Mouse (Mus musculus): ENCODE results near the gene Hydin. TPM values are rescaled to one million over a fixed set of nuclear protein-coding genes. Genes with fewer than 3 reads are reported as not detected.
"Not testable (repeated sequence)": the region's sequence is repeated elsewhere in the genome, so short reads cannot be mapped to it uniquely, and the experiment has no call there.

Hydin gene
- polyA plus RNA-seq, 1 experiment from 2014 or later = 0.21 TPM

GRCm38 (mm10) chr8:110339447-110339846 lies 72.7 kb downstream of the Hydin start:
- Histone ChIP-seq H3K4me2 (no peak overlapping the region), H3K9me3 (no peaks in the 10 kb centered on the region), H3K27me3 (replicated peaks) (no peaks in the 10 kb centered on the region), H3K9ac (no peak overlapping the region), H3K27ac (replicated peaks) (no peak overlapping the region), H3K4me1 (no peaks in the 10 kb centered on the region), H3K4me3 (no peak overlapping the region), H3K36me3 (no peaks in the 10 kb centered on the region)
- no peak for ATAC-seq (ENCODE audit: extremely low read depth, insufficient number of reproducible peaks, low FRiP score, low TSS enrichment)
- WGBS = 56% methylated on average over 2 of the region's 2 CpGs

- H3K4me1 ChIP-seq = no peaks in the 10 kb centered on the region
Measured at GRCm38 (mm10) chr8:110340090-110340703, 73.4 kb downstream of the Hydin start.

GRCm38 (mm10) chr8:110345697-110346394 lies 79.1 kb downstream of the Hydin start:
- no peaks in the 10 kb centered on the region for H3K9me3 ChIP-seq
- no peaks in the 10 kb centered on the region for H3K27me3 ChIP-seq (replicated peaks)
- H3K4me2 ChIP-seq = no peak overlapping the region
- no peak overlapping the region for H3K27ac ChIP-seq (replicated peaks)
- no peaks in the 10 kb centered on the region for H3K36me3 ChIP-seq
- 73% methylated on average over 12 of the region's 12 CpGs for WGBS
- H3K4me3 ChIP-seq = no peak overlapping the region
- H3K9ac ChIP-seq = no peak overlapping the region
- ATAC-seq (ENCODE audit: extremely low read depth, insufficient number of reproducible peaks, low FRiP score, low TSS enrichment) = no peak
- no peaks in the 10 kb centered on the region for H3K4me1 ChIP-seq

More at GRCm38 (mm10) chr8:110340090-110340703, 73.4 kb downstream of the Hydin start:
- no peak overlapping the region for H3K9ac ChIP-seq
- H3K36me3 ChIP-seq = no peaks in the 10 kb centered on the region
- H3K9me3 ChIP-seq = no peaks in the 10 kb centered on the region
- 64% methylated on average over 12 of the region's 12 CpGs for WGBS
- H3K4me2 ChIP-seq = no peak overlapping the region
- ATAC-seq (ENCODE audit: extremely low read depth, insufficient number of reproducible peaks, low FRiP score, low TSS enrichment) = no peak
- H3K4me3 ChIP-seq = no peak overlapping the region
- no peaks in the 10 kb centered on the region for H3K27me3 ChIP-seq (replicated peaks)
- no peak overlapping the region for H3K27ac ChIP-seq (replicated peaks)

- H3K4me3 ChIP-seq = no peak overlapping the region
- ATAC-seq (ENCODE audit: extremely low read depth, insufficient number of reproducible peaks, low FRiP score, low TSS enrichment) = no peak
- 93% methylated on average over 1 of the region's 1 CpGs for WGBS
- no peaks in the 10 kb centered on the region for H3K9me3 ChIP-seq
- H3K27ac ChIP-seq (replicated peaks) = no peak overlapping the region
- H3K9ac ChIP-seq = no peak overlapping the region
- no peaks in the 10 kb centered on the region for H3K27me3 ChIP-seq (replicated peaks)
- no peak overlapping the region for H3K4me2 ChIP-seq
- no peaks in the 10 kb centered on the region for H3K36me3 ChIP-seq
- no peaks in the 10 kb centered on the region for H3K4me1 ChIP-seq
Measured at GRCm38 (mm10) chr8:110346915-110347314, 80.1 kb downstream of the Hydin start.

- Histone ChIP-seq H3K4me1 (no peaks in the 10 kb centered on the region), H3K4me2 (no peak overlapping the region), H3K9me3 (no peaks in the 10 kb centered on the region), H3K27me3 (replicated peaks) (no peaks in the 10 kb centered on the region), H3K36me3 (no peaks in the 10 kb centered on the region), H3K9ac (no peak overlapping the region), H3K4me3 (no peak overlapping the region), H3K27ac (replicated peaks) (no peak overlapping the region)
- WGBS = 75% methylated on average over 3 of the region's 3 CpGs
- no peak for ATAC-seq (ENCODE audit: extremely low read depth, insufficient number of reproducible peaks, low FRiP score, low TSS enrichment)
Measured at GRCm38 (mm10) chr8:110350725-110351124, 83.9 kb downstream of the Hydin start.

- H3K9me3 ChIP-seq = no peaks in the 10 kb centered on the region
- no peak overlapping the region for H3K9ac ChIP-seq
- H3K4me2 ChIP-seq = no peak overlapping the region
- H3K4me1 ChIP-seq = no peaks in the 10 kb centered on the region
- no peaks in the 10 kb centered on the region for H3K36me3 ChIP-seq
- no peaks in the 10 kb centered on the region for H3K27me3 ChIP-seq (replicated peaks)
- no peak overlapping the region for H3K27ac ChIP-seq (replicated peaks)
- ATAC-seq (ENCODE audit: extremely low read depth, insufficient number of reproducible peaks, low FRiP score, low TSS enrichment) = no peak
- no peak overlapping the region for H3K4me3 ChIP-seq
- 75% methylated on average over 5 of the region's 5 CpGs for WGBS
Measured at GRCm38 (mm10) chr8:110351909-110352308, 85.1 kb downstream of the Hydin start.

GRCm38 (mm10) chr8:110362975-110363374 lies 96.2 kb downstream of the Hydin start:
- H3K4me3 ChIP-seq = no peak overlapping the region
- H3K4me1 ChIP-seq = no peaks in the 10 kb centered on the region
- no peak overlapping the region for H3K9ac ChIP-seq
- H3K9me3 ChIP-seq = no peaks in the 10 kb centered on the region
- H3K27ac ChIP-seq (replicated peaks) = no peak overlapping the region
- WGBS = 73% methylated on average over 4 of the region's 4 CpGs
- no peaks in the 10 kb centered on the region for H3K27me3 ChIP-seq (replicated peaks)
- no peak overlapping the region for H3K4me2 ChIP-seq
- H3K36me3 ChIP-seq = no peaks in the 10 kb centered on the region
- no peak for ATAC-seq (ENCODE audit: extremely low read depth, insufficient number of reproducible peaks, low FRiP score, low TSS enrichment)

GRCm38 (mm10) chr8:110372836-110373235 lies 106.1 kb downstream of the Hydin start:
- no peak overlapping the region for H3K4me2 ChIP-seq
- no peak overlapping the region for H3K4me3 ChIP-seq
- H3K4me1 ChIP-seq = no peaks in the 10 kb centered on the region
- H3K27me3 ChIP-seq (replicated peaks) = 0 out of 2 replicates have a peak, but pooled peaks cover 6% of the 10 kb centered on the region
- ATAC-seq (ENCODE audit: extremely low read depth, insufficient number of reproducible peaks, low FRiP score, low TSS enrichment) = no peak
- H3K9me3 ChIP-seq = no peaks in the 10 kb centered on the region
- no peak overlapping the region for H3K27ac ChIP-seq (replicated peaks)
- WGBS = 77% methylated on average over 13 of the region's 13 CpGs
- no peak overlapping the region for H3K9ac ChIP-seq
- no peaks in the 10 kb centered on the region for H3K36me3 ChIP-seq

GRCm38 (mm10) chr8:110373695-110374094 lies 106.9 kb downstream of the Hydin start:
- no peak overlapping the region for H3K27ac ChIP-seq (replicated peaks)
- no peak overlapping the region for H3K9ac ChIP-seq
- H3K4me1 ChIP-seq = no peaks in the 10 kb centered on the region
- 69% methylated on average over 4 of the region's 4 CpGs for WGBS
- no peak overlapping the region for H3K4me3 ChIP-seq
- H3K4me2 ChIP-seq = no peak overlapping the region
- H3K9me3 ChIP-seq = no peaks in the 10 kb centered on the region
- H3K27me3 ChIP-seq (replicated peaks) = 0 out of 2 replicates have a peak, but pooled peaks cover 6% of the 10 kb centered on the region
- no peaks in the 10 kb centered on the region for H3K36me3 ChIP-seq
- no peak for ATAC-seq (ENCODE audit: extremely low read depth, insufficient number of reproducible peaks, low FRiP score, low TSS enrichment)

GRCm38 (mm10) chr8:110382751-110383150 lies 116.0 kb downstream of the Hydin start:
- Histone ChIP-seq H3K27me3 (replicated peaks) (no peaks in the 10 kb centered on the region), H3K4me1 (no peaks in the 10 kb centered on the region), H3K4me3 (no peak overlapping the region), H3K9ac (no peak overlapping the region), H3K36me3 (no peaks in the 10 kb centered on the region), H3K4me2 (no peak overlapping the region), H3K9me3 (peaks cover 2% of the 10 kb centered on the region; the same call in 1 of the 2 replicates), H3K27ac (replicated peaks) (no peak overlapping the region)
- WGBS = 54% methylated on average over 8 of the region's 8 CpGs
- ATAC-seq (ENCODE audit: extremely low read depth, insufficient number of reproducible peaks, low FRiP score, low TSS enrichment) = no peak

- 84% methylated on average over 6 of the region's 6 CpGs for WGBS
Measured at GRCm38 (mm10) chr8:110384632-110385031, 117.9 kb downstream of the Hydin start.

GRCm38 (mm10) chr8:110395656-110396055 lies 128.9 kb downstream of the Hydin start:
- Histone ChIP-seq H3K9ac (no peak overlapping the region), H3K4me1 (no peaks in the 10 kb centered on the region), H3K27me3 (replicated peaks) (no peaks in the 10 kb centered on the region), H3K36me3 (no peaks in the 10 kb centered on the region), H3K27ac (replicated peaks) (no peak overlapping the region), H3K4me3 (no peak overlapping the region), H3K9me3 (no peaks in the 10 kb centered on the region), H3K4me2 (no peak overlapping the region)
- no peak for ATAC-seq (ENCODE audit: extremely low read depth, insufficient number of reproducible peaks, low FRiP score, low TSS enrichment)
- 79% methylated on average over 4 of the region's 4 CpGs for WGBS

More at GRCm38 (mm10) chr8:110384632-110385031, 117.9 kb downstream of the Hydin start:
- H3K9me3 ChIP-seq; H3K27me3 ChIP-seq (replicated peaks); H3K4me3 ChIP-seq; H3K27ac ChIP-seq (replicated peaks); H3K4me1 ChIP-seq; H3K9ac ChIP-seq; ATAC-seq (ENCODE audit: extremely low read depth, insufficient number of reproducible peaks, low FRiP score, low TSS enrichment); H3K36me3 ChIP-seq; H3K4me2 ChIP-seq: not testable (repeated sequence)

Measured in heart, embryonic 13.5 days (tissue).